Mouse (Mus musculus): Measurements from ENCODE around the gene Mfsd4b3.
"Not testable (repeated sequence)": the region's sequence is repeated elsewhere in the genome, so short reads cannot be mapped to it uniquely, and the experiment has no call there.

Gene Mfsd4b3

GRCm38 (mm10) chr10:39924556-39924955 is 35.4 kb downstream of the Mfsd4b3 start:
- DNase-seq (ENCODE audit: low spot score in 2 of 2): not testable (repeated sequence)

GRCm38 (mm10) chr10:39912616-39913015 is 47.3 kb downstream of the Mfsd4b3 start:
- no peak for DNase-seq (ENCODE audit: low spot score in 2 of 2)

- no peak for DNase-seq (ENCODE audit: low spot score in 2 of 2)
These were observed 51.0 kb downstream of the Mfsd4b3 start for GRCm38 (mm10) chr10:39908768-39909441.

GRCm38 (mm10) chr10:39906799-39907658 is 52.9 kb downstream of the Mfsd4b3 start:
- no peak for DNase-seq (ENCODE audit: low spot score in 2 of 2)

GRCm38 (mm10) chr10:39904191-39904590 is 55.8 kb downstream of the Mfsd4b3 start:
- DNase-seq (ENCODE audit: low spot score in 2 of 2): no peak

GRCm38 (mm10) chr10:39898874-39899371 is 61.0 kb downstream of the Mfsd4b3 start, which contains the start of gene Mfsd4b4:
Gene Mfsd4b4, minus strand, starts transcription at chr10:39899238.
- peak; percentile 72 to 75 for DNase-seq (ENCODE audit: low spot score in 2 of 2)

All from thymus, postnatal 10 days (tissue).